Mouse (Mus musculus): ENCODE results near the gene Prrt3. TPM values are rescaled to one million over a fixed set of nuclear protein-coding genes. Genes with fewer than 3 reads are reported as not detected.

Prrt3 gene
- total RNA-seq, 4 experiments from 2014 or later = not detected

GRCm38 (mm10) chr6:113455007-113455406 lies 46.7 kb downstream of the Prrt3 start:
- no peak for DNase-seq (ENCODE audit: low spot score in 2 of 2)

- no peak for DNase-seq (ENCODE audit: low spot score in 2 of 2)
Measured at GRCm38 (mm10) chr6:113451839-113452238, 49.9 kb downstream of the Prrt3 start.

GRCm38 (mm10) chr6:113447639-113448038 lies 54.1 kb downstream of the Prrt3 start:
- no peak for DNase-seq (ENCODE audit: low spot score in 2 of 2)

- no peak for DNase-seq (ENCODE audit: low spot score in 2 of 2)
Measured at GRCm38 (mm10) chr6:113444207-113444965, 57.3 kb downstream of the Prrt3 start.

Small RNA genes within 50 kb of the gene (microRNA-seq; reads per million reads assigned to microRNA genes)
- not detected for gene Gm23365

Other genes with a start within 250 kb of the Prrt3 start
- gene Cpne9, start 219.6 kb downstream of the Prrt3 start, total RNA-seq (2022) = not detected
- gene Brpf1, start 194.8 kb downstream of the Prrt3 start, total RNA-seq (2022) = 10 to 100 TPM in 1 of 4 experiments, 1 to 10 TPM in 3; 8.0 to 11.1 (median 9.5) TPM
- 1 to 10 TPM; 4.3 to 7.6 (median 5.2) TPM for gene Ogg1, start 175.0 kb downstream of the Prrt3 start, total RNA-seq (2022)
- gene Camk1, start 157.9 kb downstream of the Prrt3 start, total RNA-seq (2022) = 10 to 100 TPM; 37.4 to 43.2 (median 40.5) TPM
- gene Tada3, start 124.0 kb downstream of the Prrt3 start, total RNA-seq (2022) = 10 to 100 TPM; 11.6 to 17.1 (median 14.0) TPM
- gene Arpc4, start 123.8 kb downstream of the Prrt3 start, total RNA-seq (2022) = 10 to 100 TPM; 50.8 to 57.8 (median 55.8) TPM
- under 1 TPM; 0.27 to 0.94 (median 0.83) TPM for gene Ttll3, start 112.7 kb downstream of the Prrt3 start, total RNA-seq (2022)
- gene Rpusd3, start 82.6 kb downstream of the Prrt3 start, total RNA-seq (2022) = 10 to 100 TPM in 1 of 4 experiments, 1 to 10 TPM in 3; 5.9 to 12.8 (median 6.8) TPM
- 10 to 100 TPM in 3 of 4 experiments, 1 to 10 TPM in 1; 3.8 to 35.8 (median 19.8) TPM for gene Cidec, start 66.2 kb downstream of the Prrt3 start, total RNA-seq (2022)
- gene Jagn1, start 59.4 kb downstream of the Prrt3 start, total RNA-seq (2022) = 10 to 100 TPM; 27.4 to 30.4 (median 29.1) TPM
- under 1 TPM; 0.12 to 0.44 (median 0.28) TPM for gene Il17re, start 43.4 kb downstream of the Prrt3 start, total RNA-seq (2022)
- 1 to 10 TPM; 3.9 to 7.5 (median 4.7) TPM for gene Il17rc, start 30.5 kb downstream of the Prrt3 start, total RNA-seq (2022)
- 10 to 100 TPM; 46.7 to 56.2 (median 49.2) TPM for gene Creld1, start 18.6 kb downstream of the Prrt3 start, total RNA-seq (2022)
- gene Emc3, start 29.7 kb upstream of the Prrt3 start, total RNA-seq (2022) = 10 to 100 TPM; 51.5 to 58.0 (median 55.0) TPM
- under 1 TPM in 3 of 4 experiments, not detected in 1; 0.07 to 0.24 (median 0.24) TPM for gene Fancd2, start 29.8 kb upstream of the Prrt3 start, total RNA-seq (2022)
- not detected for gene Fancd2os, start 98.8 kb upstream of the Prrt3 start, total RNA-seq (2022)
- 10 to 100 TPM; 37.5 to 44.8 (median 44.1) TPM for gene Brk1, start 102.8 kb upstream of the Prrt3 start, total RNA-seq (2022)
- gene Vhl, start 122.0 kb upstream of the Prrt3 start, total RNA-seq (2022) = 1 to 10 TPM; 5.3 to 7.3 (median 6.2) TPM
- gene Irak2, start 136.5 kb upstream of the Prrt3 start, total RNA-seq (2022) = 1 to 10 TPM; 3.3 to 7.4 (median 4.7) TPM
- gene Tatdn2, start 195.1 kb upstream of the Prrt3 start, total RNA-seq (2022) = 10 to 100 TPM; 41.0 to 65.6 (median 53.0) TPM
- gene Ghrl, start 217.9 kb upstream of the Prrt3 start, total RNA-seq (2022) = not detected
- gene Sec13, start 238.8 kb upstream of the Prrt3 start, total RNA-seq (2022) = 10 to 100 TPM; 71.3 to 73.9 (median 71.7) TPM

Data from gastrocnemius, adult 8-10 months (tissue).